Mouse (Mus musculus) MEL (cell line): ENCODE data around the gene Vgll4. TPM values are rescaled to one million over a fixed set of nuclear protein-coding genes. Genes with fewer than 3 reads are reported as not detected.
A peak's percentile ranks its signal among the peaks of the same experiment; 100 is the strongest.

Experiments used
- DNase-seq: peaks from one replicate; pipeline ENCODE4 v3.0.0; 2011; ENCODE audit warnings: low read depth, low spot score
- H3K27ac ChIP-seq: 2 replicates; pipeline ENCODE4 v1.5.1; 2012; ENCODE audit warnings: low read depth, mild to moderate bottlenecking, control low read depth, low read length, moderate library complexity; ENCODE audit not compliant: control insufficient read depth
- H3K27me3 ChIP-seq, 2 experiments: fragments of 150-350 bp in 1 of 2; sonication (generic) in 1 of 2; 2 replicates each; pipeline ENCODE4 v1.6.1; 2012; ENCODE audit warnings: low read length in 2 of 2, mild to moderate bottlenecking in 2 of 2, improper control_type of control experiment in 1 of 2, moderate library complexity in 1 of 2; ENCODE audit not compliant: insufficient read depth in 2 of 2, control insufficient read depth in 1 of 2
- H3K36me3 ChIP-seq, 2 experiments: 2 replicates each; pipeline ENCODE4 v1.6.1; 2012 to 2014; ENCODE audit warnings: low read length in 2 of 2, improper control_type of control experiment in 1 of 2, inconsistent platforms in 1 of 2, mild to moderate bottlenecking in 1 of 2; ENCODE audit not compliant: insufficient read depth in 2 of 2, control insufficient read depth in 1 of 2
- H3K4me1 ChIP-seq, 2 experiments: fragments of 150-350 bp in 1 of 2; sonication (generic) in 1 of 2; 2 replicates each; pipeline ENCODE4 v1.6.1; 2012; ENCODE audit warnings: low read length in 2 of 2, improper control_type of control experiment in 1 of 2, mild to moderate bottlenecking in 1 of 2; ENCODE audit not compliant: insufficient read depth in 2 of 2, control insufficient read depth in 1 of 2
- H3K4me3 ChIP-seq, 2 experiments: fragments of 150-350 bp in 1 of 2; sonication (generic) in 1 of 2; 2 replicates each; pipeline ENCODE4 v1.5.1; 2012; ENCODE audit warnings: low read depth in 2 of 2, low read length in 2 of 2, mild to moderate bottlenecking in 2 of 2, moderate library complexity in 2 of 2, control low read depth in 1 of 2, improper control_type of control experiment in 1 of 2; ENCODE audit not compliant: control insufficient read depth in 1 of 2, insufficient read depth in 1 of 2
- H3K79me2 ChIP-seq: 2 replicates; pipeline ENCODE4 v1.6.1; 2012; ENCODE audit warnings: mild to moderate bottlenecking, low read length, moderate library complexity; ENCODE audit not compliant: control insufficient read depth, poor library complexity, insufficient read depth
- H3K9ac ChIP-seq: 2 replicates; pipeline ENCODE4 v1.6.1; 2012; ENCODE audit warnings: low read depth, mild to moderate bottlenecking, control low read depth, low read length, moderate library complexity; ENCODE audit not compliant: control insufficient read depth, poor library complexity, severe bottlenecking
- H3K9me3 ChIP-seq: fragments of 150-350 bp; sonication (generic); replicated peaks from 2 replicates; pipeline ENCODE4 v1.6.1; 2012; ENCODE audit warnings: mild to moderate bottlenecking, low read length, improper control_type of control experiment, moderate library complexity; ENCODE audit not compliant: insufficient read depth
- CTCF ChIP-seq, 3 experiments: IDR thresholded peaks in 2 of 3; conservative IDR thresholded peaks in 1 of 3; 2 replicates each; pipeline ENCODE4 v1.5.1; 2011 to 2012; ENCODE audit warnings: low read length in 3 of 3, low read depth in 2 of 3, mild to moderate bottlenecking in 2 of 3, improper control_type of control experiment in 1 of 3, inconsistent platforms in 1 of 3, mixed read lengths in 1 of 3, moderate library complexity in 1 of 3; ENCODE audit not compliant: control insufficient read depth in 1 of 3, insufficient read depth in 1 of 3, poor library complexity in 1 of 3, severe bottlenecking in 1 of 3
- ELF1 ChIP-seq: IDR thresholded peaks from 2 replicates; pipeline ENCODE4 v1.6.1; 2014; ENCODE audit warnings: low read depth, mild to moderate bottlenecking, inconsistent platforms, low read length, improper control_type of control experiment, moderate library complexity
- GABPA ChIP-seq: IDR thresholded peaks from 2 replicates; pipeline ENCODE4 v1.6.1; 2012; ENCODE audit warnings: low read depth, mild to moderate bottlenecking, inconsistent platforms, low read length, improper control_type of control experiment, moderate library complexity
- GATA1 ChIP-seq: IDR thresholded peaks from 2 replicates; pipeline ENCODE4 v1.6.1; 2011; ENCODE audit warnings: low read depth, low read length, improper control_type of control experiment
- HCFC1 ChIP-seq: IDR thresholded peaks from 2 replicates; pipeline ENCODE4 v1.6.1; 2012; ENCODE audit warnings: low read depth, mild to moderate bottlenecking, inconsistent platforms, low read length, improper control_type of control experiment, moderate library complexity
- JUND ChIP-seq: IDR thresholded peaks from 2 replicates; pipeline ENCODE4 v1.6.1; 2011; ENCODE audit warnings: low read depth, mild to moderate bottlenecking, improper control_type of control experiment, low read length
- MAFK ChIP-seq: IDR thresholded peaks from 2 replicates; pipeline ENCODE4 v1.6.1; 2011; ENCODE audit warnings: low read depth, mild to moderate bottlenecking, low read length, improper control_type of control experiment, borderline replicate concordance
- MAX ChIP-seq: IDR thresholded peaks from 2 replicates; pipeline ENCODE4 v1.6.1; 2011; ENCODE audit warnings: low read length, improper control_type of control experiment
- MEF2A ChIP-seq: IDR thresholded peaks from 2 replicates; pipeline ENCODE4 v1.6.1; 2014; ENCODE audit warnings: low read depth, mild to moderate bottlenecking, inconsistent platforms, low read length, improper control_type of control experiment; ENCODE audit not compliant: poor library complexity, insufficient replicate concordance, severe bottlenecking; ENCODE audit errors: extremely low read depth
- MYB ChIP-seq: IDR thresholded peaks from 2 replicates; pipeline ENCODE4 v1.6.1; 2011; ENCODE audit warnings: mild to moderate bottlenecking, low read depth, low read length, improper control_type of control experiment
- MYC ChIP-seq: IDR thresholded peaks from 2 replicates; pipeline ENCODE4 v1.6.1; 2011; ENCODE audit warnings: low read depth, mild to moderate bottlenecking, low read length, improper control_type of control experiment, moderate library complexity
- NELFE ChIP-seq: IDR thresholded peaks from 2 replicates; pipeline ENCODE4 v1.6.1; 2011; ENCODE audit warnings: low read depth, low read length, improper control_type of control experiment
- POLR2AphosphoS5 ChIP-seq: IDR thresholded peaks from 2 replicates; pipeline ENCODE4 v1.6.1; 2012; ENCODE audit warnings: low read depth, borderline replicate concordance, mild to moderate bottlenecking, inconsistent platforms, low read length, moderate library complexity, mixed read lengths
- RCOR1 ChIP-seq: IDR thresholded peaks from 2 replicates; pipeline ENCODE4 v1.6.1; 2012; ENCODE audit warnings: low read depth, mild to moderate bottlenecking, inconsistent platforms, low read length, improper control_type of control experiment
- SIN3A ChIP-seq: IDR thresholded peaks from 2 replicates; pipeline ENCODE4 v1.6.1; 2012; ENCODE audit warnings: low read length, improper control_type of control experiment, inconsistent platforms
- TBP ChIP-seq: IDR thresholded peaks from 2 replicates; pipeline ENCODE4 v1.8.0; 2011; ENCODE audit warnings: low read depth, low read length, improper control_type of control experiment
- UBTF ChIP-seq: IDR thresholded peaks from 2 replicates; pipeline ENCODE4 v1.6.1; 2012; ENCODE audit warnings: low read depth, mild to moderate bottlenecking, inconsistent platforms, low read length, improper control_type of control experiment, moderate library complexity, borderline replicate concordance; ENCODE audit not compliant: insufficient read depth
- USF1 ChIP-seq: IDR thresholded peaks from 2 replicates; pipeline ENCODE4 v1.6.1; 2014; ENCODE audit warnings: low read depth, mild to moderate bottlenecking, inconsistent platforms, low read length, improper control_type of control experiment, moderate library complexity
- USF2 ChIP-seq, 2 experiments: IDR thresholded peaks; 2 replicates each; pipeline ENCODE4 v1.6.1; 2011 to 2012; ENCODE audit warnings: improper control_type of control experiment in 2 of 2, low read length in 2 of 2, borderline replicate concordance in 1 of 2, inconsistent platforms in 1 of 2, low read depth in 1 of 2, mild to moderate bottlenecking in 1 of 2; ENCODE audit not compliant: insufficient read depth in 1 of 2
- ZC3H11A ChIP-seq: IDR thresholded peaks from 2 replicates; pipeline ENCODE4 v1.6.1; 2012; ENCODE audit warnings: low read depth, mild to moderate bottlenecking, inconsistent platforms, low read length, improper control_type of control experiment
- ZMIZ1 ChIP-seq: IDR thresholded peaks from 2 replicates; pipeline ENCODE4 v1.6.1; 2012; ENCODE audit warnings: low read depth, mild to moderate bottlenecking, inconsistent platforms, low read length, improper control_type of control experiment, moderate library complexity
- ZNF384 ChIP-seq: IDR thresholded peaks from 2 replicates; pipeline ENCODE4 v1.6.1; 2012; ENCODE audit warnings: low read depth, mild to moderate bottlenecking, inconsistent platforms, low read length, improper control_type of control experiment
- polyA plus RNA-seq, 2 experiments: library from polyadenylated mRNA; stranded (reverse) in 1 of 2; unstranded in 1 of 2; fragments of >175 nt in 1 of 2; fragments of >200 nt in 1 of 2; gene quantifications; 2 replicates each; pipeline versions ENCODE4 v1.2.1 to v1.2.4; 2012; ENCODE audit warnings: low replicate concordance in 2 of 2, low read depth in 1 of 2; ENCODE audit not compliant: insufficient read length in 2 of 2, insufficient read depth in 1 of 2, missing spikeins in 1 of 2
- total RNA-seq: library from RNA; depleted of rRNA; stranded (reverse); fragments of 300-350 nt; gene quantifications from 2 replicates; pipeline ENCODE4 v1.2.3, GENCODE M21; 2012

The Vgll4 gene
- total and polyA plus RNA-seq, 3 experiments, result 18.1 to 21.5 TPM; not detected in 1

GRCm38 (mm10) chr6:114833058-114833685 lies 136.6 kb downstream of the Vgll4 start:
- Histone ChIP-seq H3K36me3 (peaks cover 0 to 11% of the 10 kb centered on the region in 2 experiments; a peak in 2 of 4 replicates), H3K4me1 (peaks cover 0 to 6% of the 10 kb centered on the region in 2 experiments; a peak in 3 of 4 replicates), H3K9ac (no peak overlapping the region), H3K4me3 (no peak overlapping the region), H3K9me3 (no peaks in the 10 kb centered on the region), H3K79me2 (no peaks in the 10 kb centered on the region), H3K27ac (no peak overlapping the region), H3K27me3 (no peaks in the 10 kb centered on the region)
- DNase-seq, result no peak
- TF ChIP-seq MAFK, result no peak
- TF ChIP-seq MYB, result no peak
- TF ChIP-seq CTCF (IDR thresholded peaks at IDR 0.05 in 2 of 3, conservative IDR thresholded peaks at IDR 0.05 in 1 of 3; ENCODE audit: control insufficient read depth in 1 of 3, insufficient read depth in 1 of 3, low read depth in 2 of 3, low read length in 3 of 3, poor library complexity in 1 of 3, severe bottlenecking in 1 of 3), result no peak
- no peak for TF ChIP-seq USF1
- TF ChIP-seq NELFE, result no peak
- no peak for TF ChIP-seq ZC3H11A
- TF ChIP-seq JUND, result no peak
- no peak for TF ChIP-seq GATA1
- no peak for TF ChIP-seq ZMIZ1
- TF ChIP-seq MEF2A, result no peak
- TF ChIP-seq GABPA, result no peak
- no peak for TF ChIP-seq SIN3A
- TF ChIP-seq ZNF384, result no peak
- no peak for TF ChIP-seq RCOR1
- no peak for TF ChIP-seq UBTF
- TF ChIP-seq POLR2AphosphoS5, result no peak
- no peak for TF ChIP-seq TBP
- no peak for TF ChIP-seq MAX
- no peak for TF ChIP-seq MYC

GRCm38 (mm10) chr6:114831807-114832206 lies 138.0 kb downstream of the Vgll4 start:
- no peak overlapping the region for H3K27ac ChIP-seq
- no peaks in the 10 kb centered on the region for H3K79me2 ChIP-seq
- peaks cover 0 to 6% of the 10 kb centered on the region in 2 experiments; a peak in 3 of 4 replicates for H3K4me1 ChIP-seq
- H3K9ac ChIP-seq, result no peak overlapping the region
- peak; percentile 23; the same call in 1 of the 2 replicates for TF ChIP-seq SIN3A
- no peak for TF ChIP-seq JUND
- peak; percentile 84 for TF ChIP-seq HCFC1
- 0 out of 2 replicates have a peak, but pooled peaks have one; percentile 33 for TF ChIP-seq ELF1
- TF ChIP-seq MYB, result no peak
- peak; percentile 97 for TF ChIP-seq USF1
- TF ChIP-seq USF2 (IDR thresholded peaks at IDR 0.05; ENCODE audit: borderline replicate concordance in 1 of 2, insufficient read depth in 1 of 2, low read depth in 1 of 2, low read length in 2 of 2), result peak; percentile 75 to 85
- peak; percentile 86 for TF ChIP-seq MAX
- H3K36me3 ChIP-seq, result peaks cover 0 to 11% of the 10 kb centered on the region in 2 experiments; a peak in 2 of 4 replicates
- H3K4me3 ChIP-seq, result no peak overlapping the region
- H3K27me3 ChIP-seq, result no peaks in the 10 kb centered on the region
- peak; percentile 86 for DNase-seq
- H3K9me3 ChIP-seq, result no peaks in the 10 kb centered on the region
